Mouse (Mus musculus): ENCODE measurements around the gene Irgm1. TPM values are rescaled to one million over a fixed set of nuclear protein-coding genes. Genes with fewer than 3 reads are reported as not detected.
"Not testable (repeated sequence)": the region's sequence is repeated elsewhere in the genome, so short reads cannot be mapped to it uniquely, and the experiment has no call there.

The Irgm1 gene
- polyA plus RNA-seq, 2 experiments from 2014 or later: 204 to 218 TPM

DNA sequence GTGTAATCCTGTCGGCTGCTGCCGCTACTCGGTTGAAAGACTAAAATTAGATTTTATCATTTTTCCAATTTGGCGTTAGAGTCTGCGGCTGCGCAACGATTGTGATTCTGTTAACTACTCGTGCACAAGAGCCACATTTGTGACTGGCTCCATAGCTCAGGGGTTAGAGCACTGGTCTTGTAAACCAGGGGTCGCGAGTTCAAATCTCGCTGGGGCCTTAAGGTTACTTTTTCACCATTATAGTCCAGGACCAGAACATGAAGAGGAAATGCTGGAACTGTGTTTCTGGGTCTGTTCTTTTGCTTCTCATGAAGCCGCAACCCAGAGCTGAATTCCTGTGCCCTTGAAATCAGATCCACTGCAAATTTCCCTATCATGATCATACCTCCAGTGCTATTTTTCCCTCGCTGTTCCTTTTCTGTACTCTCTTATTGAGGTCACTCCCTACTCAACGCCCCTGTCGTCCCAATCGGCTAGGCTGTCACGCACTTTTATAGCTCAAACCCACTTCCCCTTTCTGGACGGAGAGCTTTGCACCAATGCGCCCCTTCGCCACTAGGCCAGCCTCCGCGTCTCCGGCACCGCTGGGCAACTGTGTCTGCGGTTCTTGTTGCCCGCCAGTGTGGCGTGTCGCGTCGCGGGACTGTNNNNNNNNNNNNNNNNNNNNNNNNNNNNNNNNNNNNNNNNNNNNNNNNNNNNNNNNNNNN is 17.9 kb downstream of the Irgm1 start:
- peak; percentile 34 for ATAC-seq

DNA sequence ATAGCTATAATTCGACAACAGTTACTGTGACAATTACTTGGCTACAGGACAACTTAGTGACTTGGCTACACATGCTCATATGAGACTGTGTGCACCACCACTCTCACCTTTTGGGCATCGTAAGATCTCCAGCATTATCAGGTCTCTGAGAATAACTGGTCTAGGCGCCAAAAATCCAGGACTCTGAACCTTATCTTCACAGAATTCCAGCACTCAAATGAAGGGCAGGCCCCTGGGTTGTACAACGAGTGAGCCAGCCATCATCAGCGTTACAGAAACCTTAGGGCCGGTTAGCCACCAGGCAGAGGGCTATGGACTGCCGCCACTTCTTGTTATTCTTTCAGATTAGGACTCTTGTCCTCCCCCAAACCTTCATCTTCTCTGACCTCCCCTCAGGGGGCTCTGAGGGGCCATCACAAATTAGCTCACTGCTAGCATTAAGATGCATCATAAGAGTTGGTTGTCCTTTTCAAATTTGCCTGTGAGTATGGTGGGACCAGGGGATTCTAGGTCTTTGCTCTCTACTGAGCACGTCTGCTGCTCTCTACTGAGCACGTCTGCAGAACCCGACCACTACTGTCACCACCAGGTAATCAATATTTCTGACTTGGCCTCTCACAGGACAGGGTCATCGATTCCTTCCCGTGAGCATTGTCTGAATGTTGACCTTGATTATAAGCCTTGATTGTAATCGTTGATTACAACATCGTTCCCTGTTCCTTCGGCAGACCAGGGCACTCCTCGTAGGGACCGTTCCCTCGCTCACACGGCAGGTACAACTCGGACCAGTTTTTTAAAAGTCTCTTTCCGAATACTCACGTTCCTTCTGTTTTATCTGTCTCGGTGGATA is 18.6 kb downstream of the Irgm1 start:
- no peak for ATAC-seq

DNA sequence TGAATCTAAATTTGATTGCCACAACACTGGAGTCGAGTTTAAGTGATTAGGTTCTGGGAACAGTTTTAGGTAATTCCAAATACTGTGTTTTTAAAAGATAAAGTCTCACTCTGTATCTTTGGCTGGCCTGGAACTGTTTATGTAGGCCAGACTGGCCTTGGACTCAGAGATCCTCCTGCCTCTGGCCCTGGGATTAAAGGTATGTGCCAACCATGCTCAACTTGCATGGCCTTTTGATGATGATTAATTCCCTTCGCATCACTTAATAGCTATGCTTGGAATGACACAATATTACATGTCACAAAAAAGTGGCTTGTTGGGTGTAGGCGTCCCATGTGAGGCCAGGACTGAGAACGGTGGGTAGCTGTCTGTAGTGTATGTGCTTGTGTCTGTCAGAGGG is 19.3 kb downstream of the Irgm1 start:
- no peak for ATAC-seq

DNA sequence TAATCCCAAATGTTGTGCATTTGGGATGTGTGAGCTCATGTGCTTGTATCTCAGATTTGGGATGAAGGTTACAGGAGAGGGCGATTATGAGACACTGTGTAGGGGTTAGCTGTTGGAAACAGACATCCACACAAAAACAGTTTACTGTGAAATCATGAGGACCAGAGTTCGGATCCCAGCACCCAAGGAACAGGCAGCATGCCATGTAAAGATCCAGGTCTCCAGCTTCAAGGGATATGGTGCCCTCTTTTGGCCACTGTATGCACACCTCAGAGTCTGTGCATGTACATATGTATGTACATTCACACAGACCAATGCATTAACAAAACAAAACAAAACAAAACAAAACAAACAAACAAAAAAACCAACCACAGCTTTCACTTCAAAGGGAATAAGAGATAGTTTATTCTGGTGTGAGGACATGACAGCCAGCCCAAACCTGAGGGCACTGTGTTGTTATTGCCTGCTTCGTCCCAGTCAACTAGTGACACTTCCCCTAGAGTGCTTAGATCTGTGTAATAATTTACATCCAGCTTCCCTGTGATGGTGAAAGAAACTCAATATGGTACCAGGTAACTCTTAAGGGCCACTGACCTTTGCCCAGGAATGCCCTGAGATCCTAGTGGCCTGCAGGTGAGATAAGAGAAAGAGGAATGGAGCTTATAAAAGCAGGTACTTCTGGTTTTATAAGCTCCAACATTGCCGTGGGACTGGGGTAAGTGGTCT is 20.1 kb downstream of the Irgm1 start:
- no peak for ATAC-seq

DNA sequence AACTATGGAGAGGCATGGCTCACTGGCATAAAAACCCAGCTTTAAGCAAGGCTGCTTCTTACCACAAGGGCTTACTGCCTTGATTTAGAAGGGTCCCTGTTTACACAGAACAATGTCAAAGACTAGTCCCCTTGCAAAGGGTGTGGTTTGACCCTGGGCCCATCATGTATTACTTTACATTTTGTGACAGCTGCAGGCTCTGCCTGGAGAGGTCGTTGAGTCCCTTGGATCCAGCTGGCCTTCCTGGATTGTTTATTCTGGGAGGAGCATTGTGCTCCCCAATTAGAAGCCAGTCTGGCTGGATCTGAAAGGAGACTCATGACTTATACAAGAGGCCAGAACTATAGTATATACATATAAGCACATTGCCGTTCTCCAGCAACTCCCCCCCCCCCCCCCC is 21.2 kb downstream of the Irgm1 start:
- no peak for ATAC-seq

DNA sequence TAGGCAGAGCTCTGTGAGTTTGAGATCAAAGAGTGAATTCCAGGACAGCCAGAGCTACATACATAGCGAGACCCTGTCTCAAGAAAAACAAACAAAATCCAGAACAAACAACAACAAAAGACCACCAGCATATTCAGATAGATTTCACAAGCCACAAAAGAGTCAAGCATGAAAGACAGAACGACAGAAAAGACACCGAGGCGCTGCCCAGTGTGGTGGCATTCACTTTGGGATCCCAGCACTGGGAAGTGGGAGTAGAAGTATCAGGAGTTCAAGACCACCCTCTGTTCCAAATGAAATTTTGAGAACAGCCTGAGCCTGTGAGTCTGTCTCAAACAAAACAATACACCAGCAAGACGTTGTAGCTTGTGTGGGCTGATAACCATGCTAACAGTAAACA is 24.6 kb downstream of the Irgm1 start:
- no peak for ATAC-seq

DNA sequence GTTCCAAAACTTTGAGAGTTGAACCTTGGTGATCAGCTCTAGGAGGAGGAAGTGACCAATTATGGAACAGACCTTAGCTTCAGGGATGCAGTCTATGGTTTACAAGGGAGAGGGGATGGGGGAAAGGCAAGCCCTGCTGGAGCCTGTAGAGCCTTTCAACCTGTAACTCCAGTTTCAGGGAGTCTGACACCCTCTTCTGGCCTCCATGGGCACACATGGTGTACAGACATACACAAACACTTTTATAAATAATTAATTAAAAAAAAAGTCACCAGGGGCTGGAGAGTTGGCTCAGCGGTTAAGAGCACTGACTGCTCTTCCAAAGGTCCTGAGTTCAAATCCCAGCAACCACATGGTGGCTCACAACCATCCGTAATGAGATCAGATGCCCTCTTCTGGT is 25.1 kb downstream of the Irgm1 start:
- not testable (repeated sequence) for ATAC-seq

DNA sequence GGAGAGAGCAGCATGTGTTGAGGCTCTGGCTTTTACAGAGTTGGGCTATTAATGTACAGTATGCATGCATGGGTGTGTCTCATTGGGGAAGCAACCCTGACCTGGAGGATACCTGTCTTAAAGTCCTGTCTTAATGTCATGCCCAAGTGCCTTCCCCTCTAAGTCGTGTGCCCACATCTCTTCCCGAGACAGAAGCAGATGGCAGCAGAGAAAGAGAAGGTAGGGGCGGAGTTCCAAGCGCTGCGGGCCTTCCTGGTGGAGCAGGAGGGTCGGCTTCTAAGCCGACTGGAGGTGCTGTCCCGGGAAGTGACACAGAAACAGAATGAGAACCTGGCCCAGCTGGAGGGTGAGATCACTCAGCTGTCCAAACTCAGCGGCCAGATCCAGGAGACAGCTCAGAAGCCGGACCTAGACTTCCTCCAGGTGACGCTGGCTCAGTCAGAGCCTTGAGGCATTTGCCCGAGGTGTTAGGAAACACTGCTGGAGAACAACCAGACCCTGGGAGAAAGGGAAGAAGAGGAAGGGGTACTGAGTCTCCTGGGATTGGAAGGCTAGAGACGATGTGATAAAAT is 26.2 kb downstream of the Irgm1 start:
- no peak for ATAC-seq

DNA sequence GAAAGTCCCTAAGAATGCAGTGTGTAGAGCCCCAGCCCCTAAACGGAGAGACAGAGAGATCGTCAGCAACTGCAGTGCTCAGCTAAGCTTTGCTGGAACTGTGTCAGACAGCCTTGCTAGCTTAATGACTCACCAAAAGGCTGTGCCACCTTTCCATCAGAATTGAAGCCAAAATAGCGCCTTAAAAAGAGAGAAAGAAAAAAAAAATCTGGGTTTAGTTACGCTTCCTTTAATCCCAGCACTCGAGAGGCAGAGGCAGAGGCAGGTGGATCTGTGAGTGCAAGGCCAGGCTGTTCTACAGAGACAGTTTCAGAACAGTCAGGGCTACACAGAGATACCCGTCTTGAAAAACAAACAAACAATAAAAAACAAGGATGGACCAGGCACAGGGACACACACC is 27.2 kb downstream of the Irgm1 start:
- ATAC-seq: no peak

DNA sequence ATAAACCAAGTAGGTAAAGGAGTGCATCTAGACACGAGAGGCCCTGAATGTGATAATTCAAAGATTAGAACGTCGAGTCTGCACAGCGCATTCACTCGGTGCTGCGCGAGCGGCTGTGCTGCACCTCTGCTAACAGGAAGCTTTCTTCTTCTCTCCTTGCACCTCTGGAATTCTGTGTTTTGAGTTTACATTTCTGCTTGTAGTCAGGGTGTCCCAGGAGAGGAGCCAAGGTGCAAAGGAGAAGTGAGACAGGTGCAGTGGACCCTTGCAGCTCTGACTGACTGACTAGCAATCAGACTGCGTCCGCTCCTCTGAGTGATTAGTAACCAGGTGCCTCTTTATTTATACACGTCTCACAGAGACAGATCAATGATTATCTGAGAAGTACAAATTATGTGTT is 28.3 kb downstream of the Irgm1 start:
- ATAC-seq: no peak

DNA sequence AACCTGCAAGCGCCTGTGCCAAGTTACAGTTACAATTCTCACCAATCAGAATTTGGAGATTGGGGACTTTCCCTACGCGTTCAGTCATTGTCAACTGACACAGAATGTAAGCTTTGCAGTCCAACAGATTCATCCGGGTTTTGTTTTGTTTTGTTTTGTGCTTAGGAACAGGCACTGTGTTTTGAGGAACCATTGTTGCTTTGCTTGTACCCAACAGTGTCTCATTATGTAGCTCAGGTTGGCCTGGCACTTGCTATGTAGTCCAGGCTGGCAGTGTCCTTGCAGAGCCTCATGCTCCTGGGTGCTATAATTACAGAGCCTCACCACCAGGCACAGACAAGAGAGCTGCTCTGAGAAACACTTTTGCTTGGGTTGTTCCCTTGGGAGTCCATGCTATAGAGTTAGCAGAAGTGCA is 29.1 kb downstream of the Irgm1 start:
- no peak for ATAC-seq

DNA sequence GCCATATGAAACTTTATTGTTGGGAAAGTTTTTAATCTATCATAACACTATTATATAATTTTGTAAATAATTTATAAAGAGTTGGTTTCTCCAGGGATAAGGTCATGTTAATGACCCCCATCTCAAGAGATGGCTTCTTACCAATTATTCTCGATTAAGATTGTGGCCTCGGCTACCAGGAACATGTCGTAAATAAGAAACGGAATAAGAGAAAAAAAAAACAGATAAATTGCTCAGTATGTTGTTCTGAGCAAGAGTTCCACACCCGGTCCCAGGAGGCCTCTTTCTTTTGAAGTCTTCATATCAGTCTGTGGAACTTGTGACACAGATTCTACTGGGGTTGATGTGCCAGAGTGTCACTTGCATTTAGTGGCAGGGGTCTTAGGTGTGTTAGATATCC is 30.3 kb downstream of the Irgm1 start:
- no peak for ATAC-seq

DNA sequence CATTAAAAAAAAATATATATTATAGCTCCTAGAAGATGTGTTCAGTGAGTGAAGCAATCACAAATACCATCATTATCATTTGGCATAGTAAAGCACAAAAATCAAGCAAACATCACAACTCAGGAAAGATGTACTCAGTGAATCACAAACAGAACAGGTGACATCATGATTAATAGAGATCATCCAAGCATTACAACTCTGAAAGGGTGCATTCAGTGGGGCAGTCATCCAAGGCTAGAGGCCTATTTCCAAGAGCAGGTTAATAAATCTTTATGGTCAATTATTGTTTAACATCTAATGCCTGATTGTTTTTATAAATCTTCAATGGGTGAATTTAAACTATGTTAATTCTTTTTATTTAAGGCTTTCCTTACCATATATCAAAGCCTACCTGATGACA is 30.7 kb downstream of the Irgm1 start:
- ATAC-seq: no peak

DNA sequence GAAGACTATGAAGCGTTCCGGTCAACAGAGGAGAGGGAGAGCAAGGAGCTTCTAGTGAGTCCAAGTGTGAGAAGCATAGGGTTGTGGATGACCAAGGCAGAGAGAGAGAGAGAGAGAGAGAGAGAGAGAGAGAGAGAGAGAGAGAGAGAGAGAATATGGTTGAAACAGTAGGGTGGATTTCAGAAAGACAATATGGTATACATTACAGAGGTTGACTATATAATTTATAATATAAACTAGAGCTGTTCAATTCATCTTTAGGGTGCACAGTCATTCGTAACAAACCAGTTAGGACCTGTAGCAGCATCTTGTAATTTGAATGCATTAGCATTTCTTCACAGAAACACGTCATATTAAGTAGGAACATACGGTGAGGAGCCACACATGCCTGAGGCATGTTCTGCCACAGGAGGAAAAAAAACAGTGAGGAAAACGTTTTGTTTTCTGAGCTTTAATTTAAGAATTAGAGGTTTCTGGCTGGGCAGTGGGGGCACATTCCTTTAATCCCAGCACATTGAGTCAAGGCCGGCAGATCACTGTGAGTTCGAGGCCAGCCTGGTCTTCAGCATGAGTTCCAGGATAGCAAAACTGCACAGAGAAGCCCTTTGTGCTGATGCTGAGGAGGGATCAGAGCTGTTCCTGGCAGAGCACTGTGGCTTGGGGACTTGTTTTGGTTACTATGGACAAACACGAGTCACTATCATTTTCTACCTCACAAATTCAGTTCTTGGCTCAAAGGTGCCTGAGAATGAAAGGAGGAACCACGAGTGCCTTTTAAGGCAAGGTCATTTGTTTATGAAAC is 32.4 kb downstream of the Irgm1 start:
- no peak for ATAC-seq

DNA sequence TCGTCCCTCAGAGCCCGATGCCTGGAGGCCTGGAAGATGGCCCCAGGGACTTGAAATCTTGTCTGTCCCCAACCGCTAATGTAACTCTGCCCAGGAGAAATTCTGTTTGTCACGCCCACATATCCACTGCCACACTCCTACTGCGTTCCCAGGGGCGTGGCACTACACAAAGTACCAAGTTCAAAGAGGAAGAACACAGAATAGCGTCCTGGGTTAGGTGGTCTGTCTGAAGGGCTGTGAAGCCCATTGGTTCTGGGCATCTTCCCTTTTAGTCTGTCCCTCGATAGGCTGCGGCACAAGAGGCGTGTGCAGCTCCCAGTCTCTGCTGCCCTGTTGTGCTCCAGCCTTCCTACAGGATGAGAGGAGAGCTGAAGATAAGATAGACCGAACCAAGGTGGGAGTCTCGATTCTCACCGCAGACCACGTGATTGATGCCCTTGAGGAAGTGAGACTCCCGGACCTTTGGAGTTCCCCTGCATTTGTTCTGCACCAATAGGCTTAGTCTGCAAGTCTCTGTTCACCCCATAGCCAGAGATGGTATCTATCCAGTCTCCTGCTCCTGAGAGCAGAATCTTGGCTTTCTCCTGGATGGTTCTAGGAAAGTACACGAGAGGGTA is 33.2 kb downstream of the Irgm1 start:
- ATAC-seq: peak; percentile 30

DNA sequence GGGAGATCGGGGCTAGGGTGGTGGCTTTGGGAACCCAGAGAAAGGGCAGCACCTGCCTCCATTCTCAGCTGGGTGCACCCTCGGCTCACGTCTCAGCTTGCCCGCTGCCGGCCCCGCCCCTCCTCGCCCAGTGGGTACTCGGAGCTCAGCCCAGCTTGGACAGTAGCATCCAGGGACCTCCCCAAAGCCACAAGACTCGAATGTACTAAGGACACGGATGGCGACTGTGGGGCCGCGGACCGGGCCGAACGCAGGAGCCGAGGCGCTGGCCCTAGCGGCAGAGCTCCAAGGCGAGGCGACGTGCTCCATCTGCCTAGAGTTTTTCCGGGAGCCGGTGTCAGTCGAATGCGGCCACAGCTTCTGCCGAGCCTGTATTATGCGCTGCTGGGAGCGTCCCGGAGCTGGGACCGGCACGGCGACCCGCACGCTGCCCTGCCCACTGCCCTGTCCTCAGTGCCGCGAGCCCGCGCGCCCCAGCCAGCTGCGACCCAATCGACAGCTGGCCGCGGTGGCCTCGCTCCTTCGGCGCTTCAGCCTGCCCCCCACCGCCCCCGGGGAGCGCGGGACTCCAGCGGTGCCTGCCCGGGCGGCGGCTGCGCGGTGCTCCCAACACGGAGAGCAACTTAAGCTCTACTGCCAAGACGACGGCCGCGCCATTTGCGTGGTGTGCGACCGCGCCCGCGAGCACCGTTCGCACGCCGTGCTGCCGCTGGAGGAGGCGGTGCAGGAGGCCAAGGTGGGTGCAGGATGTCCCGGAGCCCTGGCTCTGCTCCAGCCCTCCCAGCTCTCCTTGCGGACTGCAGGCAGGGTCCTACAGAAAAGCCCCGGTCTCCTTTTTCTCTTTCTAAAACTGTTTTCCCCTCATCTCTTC is 33.9 kb downstream of the Irgm1 start:
- ATAC-seq: no peak

DNA sequence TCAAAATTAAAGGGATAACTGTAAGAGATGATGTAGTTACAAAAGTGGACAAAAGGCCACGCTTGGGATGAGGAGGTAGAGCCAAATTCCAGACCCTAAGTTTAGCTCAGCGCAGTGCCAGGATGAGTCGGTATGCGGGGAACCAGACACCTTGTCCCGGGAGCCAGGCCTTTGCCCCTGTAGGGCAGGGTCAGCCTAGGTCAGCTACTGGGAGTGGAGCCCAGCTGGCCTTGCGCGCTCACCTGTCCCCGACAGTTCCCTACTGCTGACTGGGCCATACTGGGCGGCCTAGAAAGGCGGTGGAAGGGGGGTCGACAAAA is 34.5 kb downstream of the Irgm1 start:
- no peak for ATAC-seq

DNA sequence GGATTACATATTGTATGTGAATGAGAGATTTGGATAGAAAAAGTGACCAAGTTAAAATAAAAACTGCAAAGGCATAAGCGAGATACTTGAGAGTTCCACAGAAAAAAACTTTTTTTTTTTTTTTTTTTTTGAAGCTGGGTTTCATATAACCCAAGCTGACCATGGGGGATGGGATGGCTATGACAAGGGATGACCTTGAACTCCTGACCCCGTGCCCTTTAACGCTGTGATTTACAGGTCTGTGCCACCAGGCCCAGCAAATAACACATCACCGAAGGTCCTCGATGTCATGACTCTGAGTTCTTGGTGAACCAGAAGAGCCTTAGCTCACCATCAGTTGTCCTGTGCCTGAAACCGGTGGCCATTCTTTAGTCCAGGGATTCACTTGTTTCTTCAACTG is 35.6 kb downstream of the Irgm1 start:
- ATAC-seq: no peak

DNA sequence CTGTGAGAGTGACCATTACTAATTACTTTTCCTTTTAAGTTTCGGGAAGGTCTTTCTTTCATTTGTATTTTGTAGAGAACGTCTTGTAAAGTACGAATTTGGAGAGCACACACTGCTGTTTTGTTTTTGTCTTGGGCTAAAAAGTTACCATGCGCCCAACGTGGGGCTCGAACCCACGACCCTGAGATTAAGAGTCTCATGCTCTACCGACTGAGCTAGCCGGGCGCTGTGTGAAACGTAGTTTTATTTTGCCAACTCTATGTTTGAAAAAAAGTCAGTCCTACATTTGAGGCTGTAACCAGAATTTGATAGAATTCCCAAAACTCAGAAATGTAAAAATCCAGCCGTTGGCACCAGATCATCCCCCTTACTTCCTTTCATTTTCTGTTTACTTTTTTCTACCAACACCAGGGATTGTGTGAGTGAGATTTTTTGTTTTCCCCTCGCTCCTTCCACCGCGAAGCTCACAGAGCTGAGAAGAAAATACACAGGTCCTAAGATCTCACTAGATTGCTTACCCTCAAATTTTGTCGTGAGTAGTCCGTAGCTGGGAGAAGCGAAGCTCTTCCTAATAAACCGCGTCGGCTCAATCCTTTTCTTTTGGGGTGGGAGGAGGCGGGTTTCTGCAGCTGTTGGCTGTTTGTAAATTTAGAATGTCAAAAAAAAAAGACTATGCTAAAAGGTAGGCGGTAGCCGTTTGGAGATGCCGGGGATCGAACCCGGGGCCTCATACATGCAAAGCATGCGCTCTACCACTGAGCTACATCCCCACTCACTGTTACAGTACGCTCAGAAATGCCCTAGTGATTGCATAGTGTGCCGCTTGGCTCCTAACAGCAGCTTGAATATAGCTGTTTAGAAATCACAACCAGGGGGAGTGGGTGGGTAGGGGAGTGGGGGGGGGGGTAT is 37.5 kb downstream of the Irgm1 start:
- peak; percentile 55 for ATAC-seq

Data from activated CD4-positive, CD25-positive, alpha-beta regulatory T cell, adult 4 months (primary cell).